Mouse (Mus musculus) stomach, embryonic 15.5 days (tissue): ENCODE measurements at regions not wholly inside any gene's neighbourhood (a gene's known extent, or its start where the extent isn't known, plus 50 kb on each side); places are given as distances from the start of the nearest gene placed in this dataset.

Experiments
- ATAC-seq: fragments of 200-750 bp; cut with Nextera tagmentation; 2 replicates; pipeline ENCODE4 v1.8.0; 2017; ENCODE audit warnings: low read depth, moderate number of reproducible peaks, moderate TSS enrichment; ENCODE audit not compliant: insufficient read depth, low FRiP score
- H3K27ac ChIP-seq: fragments of 300-500 bp; sonication (generic); 2 replicates; pipeline ENCODE4 v1.5.1; 2015; ENCODE audit warnings: mild to moderate bottlenecking, inconsistent platforms
- H3K27me3 ChIP-seq: fragments of 300-500 bp; sonication (generic); replicated peaks from 2 replicates; pipeline ENCODE4 v1.6.1; 2015; ENCODE audit warnings: inconsistent platforms
- H3K36me3 ChIP-seq: fragments of 300-500 bp; sonication (generic); 2 replicates; pipeline ENCODE4 v1.6.1; 2015; ENCODE audit warnings: inconsistent platforms
- H3K4me1 ChIP-seq: fragments of 300-500 bp; sonication (generic); 2 replicates; pipeline ENCODE4 v1.6.1; 2015; ENCODE audit warnings: inconsistent platforms
- H3K4me2 ChIP-seq: fragments of 300-500 bp; sonication (generic); 2 replicates; pipeline ENCODE4 v1.6.1; 2015; ENCODE audit warnings: mild to moderate bottlenecking, inconsistent platforms
- H3K4me3 ChIP-seq: fragments of 300-500 bp; sonication (generic); replicated peaks from 2 replicates; pipeline ENCODE4 v1.5.1; 2015; ENCODE audit warnings: inconsistent platforms
- H3K9ac ChIP-seq: fragments of 300-500 bp; sonication (generic); 2 replicates; pipeline ENCODE4 v1.6.1; 2015; ENCODE audit warnings: inconsistent platforms
- H3K9me3 ChIP-seq: fragments of 300-500 bp; sonication (generic); 2 replicates; pipeline ENCODE4 v1.6.1; 2016; ENCODE audit warnings: inconsistent platforms
- WGBS: fragments of 180-500 bp; shearing (Covaris S2); methylation state at CpG from one replicate; pipeline ENCODE4 v1.1.7; 2015; 5-methylcytosine and 5-hydroxymethylcytosine counted together

DNA sequence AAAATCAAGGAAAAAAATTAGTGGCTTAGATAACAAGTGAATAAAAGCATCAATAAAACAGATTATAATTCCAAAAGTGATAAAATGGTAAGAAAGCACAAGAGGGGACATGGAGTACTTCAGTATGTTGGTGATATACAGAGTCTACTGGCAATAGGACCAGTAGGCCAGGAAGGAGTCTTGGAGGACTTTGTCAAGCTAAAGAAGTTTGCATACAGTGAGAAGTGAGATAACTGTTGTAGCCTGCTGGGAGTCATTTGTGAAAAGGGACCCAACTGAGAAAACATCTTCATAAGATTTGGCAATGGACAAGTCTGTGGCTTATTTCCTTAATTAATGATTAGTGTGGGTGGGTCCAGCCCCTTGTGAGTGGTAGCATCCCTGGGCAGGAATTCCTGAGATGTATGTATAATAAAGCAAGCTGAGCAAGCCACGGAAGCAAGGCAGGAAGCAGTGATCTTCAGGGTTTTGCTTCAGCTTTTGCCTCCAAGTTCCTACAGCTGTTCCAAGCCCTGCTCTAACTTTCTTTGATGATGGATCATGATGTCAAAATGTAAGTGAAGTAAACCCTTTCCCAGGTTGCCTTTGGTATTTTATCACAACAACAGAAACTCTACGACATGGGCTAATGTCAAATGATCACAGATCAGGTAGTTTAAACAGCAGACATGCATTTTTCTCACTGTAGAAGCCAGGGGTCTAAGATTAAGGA, 314.5 kb upstream of the Trib2 start:
- ATAC-seq, result no peak
- 42% methylated on average over 2 of the region's 2 CpGs for WGBS
- Histone ChIP-seq H3K9ac (no peak overlapping the region), H3K4me3 (no peak overlapping the region), H3K4me2 (no peak overlapping the region), H3K27ac (no peak overlapping the region), H3K9me3 (no peaks in the 10 kb centered on the region), H3K27me3 (no peaks in the 10 kb centered on the region), H3K36me3 (no peaks in the 10 kb centered on the region), H3K4me1 (no peaks in the 10 kb centered on the region)

GRCm38 (mm10) chr12:16130605-16131004, 313.9 kb upstream of the Trib2 start:
- H3K36me3 ChIP-seq, result no peaks in the 10 kb centered on the region
- no peak overlapping the region for H3K9ac ChIP-seq
- no peaks in the 10 kb centered on the region for H3K9me3 ChIP-seq
- no peak overlapping the region for H3K4me3 ChIP-seq
- no peak overlapping the region for H3K27ac ChIP-seq
- no peaks in the 10 kb centered on the region for H3K27me3 ChIP-seq
- H3K4me2 ChIP-seq, result no peak overlapping the region
- 56% methylated on average over 1 of the region's 1 CpGs for WGBS
- no peaks in the 10 kb centered on the region for H3K4me1 ChIP-seq
- ATAC-seq, result no peak

- H3K9me3 ChIP-seq, result no peaks in the 10 kb centered on the region
Observed at GRCm38 (mm10) chr12:16129923-16130322, 313.2 kb upstream of the Trib2 start.

GRCm38 (mm10) chr12:16129243-16129642, 312.5 kb upstream of the Trib2 start:
- Histone ChIP-seq H3K36me3 (no peaks in the 10 kb centered on the region), H3K27ac (no peak overlapping the region), H3K4me3 (no peak overlapping the region), H3K27me3 (no peaks in the 10 kb centered on the region), H3K4me2 (no peak overlapping the region), H3K9me3 (no peaks in the 10 kb centered on the region), H3K9ac (no peak overlapping the region), H3K4me1 (no peaks in the 10 kb centered on the region)
- 76% methylated on average over 3 of the region's 3 CpGs for WGBS
- no peak for ATAC-seq

More at GRCm38 (mm10) chr12:16129923-16130322, 313.2 kb upstream of the Trib2 start:
- no peaks in the 10 kb centered on the region for H3K27me3 ChIP-seq
- no peak overlapping the region for H3K4me3 ChIP-seq
- H3K36me3 ChIP-seq, result no peaks in the 10 kb centered on the region
- H3K4me2 ChIP-seq, result no peak overlapping the region
- no peak overlapping the region for H3K27ac ChIP-seq
- 93% methylated on average over 3 of the region's 3 CpGs for WGBS
- no peak overlapping the region for H3K9ac ChIP-seq
- no peaks in the 10 kb centered on the region for H3K4me1 ChIP-seq
- ATAC-seq, result no peak

DNA sequence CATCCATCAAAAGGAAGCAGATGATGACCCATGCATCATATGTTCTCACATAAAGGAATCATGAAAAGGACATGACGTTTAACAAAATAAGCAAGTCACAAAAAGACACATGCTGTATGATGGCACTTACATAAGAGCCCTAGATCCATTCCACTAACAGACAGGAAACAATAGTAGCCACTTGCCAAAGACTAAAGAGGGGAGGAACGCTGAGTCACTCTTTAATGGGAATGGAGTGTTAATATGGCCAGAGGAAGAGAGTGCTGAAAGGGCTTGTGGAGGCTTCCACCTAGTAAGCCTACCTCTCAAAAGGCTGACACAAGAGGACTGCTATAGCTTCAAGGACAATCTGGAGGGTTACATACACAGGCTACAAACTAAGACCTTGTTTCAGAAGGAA, 308.2 kb upstream of the Trib2 start:
- Histone ChIP-seq H3K4me1 (no peaks in the 10 kb centered on the region), H3K9me3 (no peaks in the 10 kb centered on the region), H3K4me2 (no peak overlapping the region), H3K9ac (no peak overlapping the region), H3K36me3 (no peaks in the 10 kb centered on the region), H3K27ac (no peak overlapping the region), H3K4me3 (no peak overlapping the region), H3K27me3 (no peaks in the 10 kb centered on the region)
- no peak for ATAC-seq
- WGBS, result 67% methylated on average over 2 of the region's 2 CpGs

DNA sequence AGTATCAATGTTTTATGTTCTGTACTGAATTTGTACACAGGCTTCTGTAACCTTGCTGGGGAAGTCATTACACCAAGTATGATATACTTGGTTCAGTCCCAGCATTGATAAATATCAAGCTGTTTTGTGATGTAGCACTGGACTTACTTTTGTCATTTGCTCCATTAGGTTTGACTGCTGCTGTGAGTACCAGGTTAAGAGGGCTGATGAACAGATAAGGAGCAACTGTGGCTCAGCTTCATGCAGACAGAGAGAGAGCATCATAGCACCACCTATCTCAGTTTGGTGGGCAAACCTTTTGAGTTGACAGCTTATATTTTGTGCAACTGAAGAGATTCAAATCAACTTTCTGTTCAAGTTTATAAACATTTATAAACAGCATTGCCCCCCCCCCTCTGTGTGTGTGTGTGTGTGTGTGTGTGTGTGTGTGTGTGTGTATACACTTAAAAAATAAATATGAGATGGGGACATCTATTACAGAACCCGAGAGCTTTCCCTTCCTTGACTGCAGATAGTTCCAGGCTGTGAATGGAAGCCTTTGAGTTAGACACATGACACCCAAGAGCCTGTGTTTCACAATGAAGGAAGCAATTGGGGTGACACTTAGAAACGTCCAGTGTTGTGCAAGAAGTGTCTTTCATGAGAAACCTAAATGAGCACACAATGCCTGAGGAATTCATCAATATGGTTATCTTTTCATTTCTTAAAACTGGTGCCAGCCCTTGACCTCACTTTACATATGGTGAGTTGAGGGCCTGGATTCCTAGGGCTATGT, 305.8 kb upstream of the Trib2 start:
- Histone ChIP-seq H3K4me1 (no peaks in the 10 kb centered on the region), H3K27ac (no peak overlapping the region)
- WGBS, result 49% methylated on average over 2 of the region's 2 CpGs

DNA sequence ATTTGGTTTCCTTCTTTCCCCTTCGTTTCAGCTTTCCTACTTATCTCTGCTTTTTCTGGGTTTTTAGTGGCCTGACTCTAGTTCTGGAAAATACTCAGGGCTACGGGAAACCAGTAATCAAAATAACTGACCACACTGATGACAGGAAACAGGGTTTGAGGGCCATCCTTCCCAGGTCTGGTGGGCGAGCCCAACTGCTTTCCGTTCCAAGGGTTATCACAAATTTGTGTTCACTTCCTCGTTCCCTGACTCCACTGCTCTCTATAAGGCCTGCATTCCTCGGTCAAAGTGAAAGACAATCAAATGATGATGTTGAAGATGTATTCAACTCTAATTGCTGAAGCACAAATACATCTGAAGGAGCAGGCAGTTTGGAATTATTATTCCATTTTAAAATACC, 305.1 kb upstream of the Trib2 start:
- WGBS, result 60% methylated on average over 6 of the region's 6 CpGs

More for the DNA sequence above, 305.8 kb upstream of the Trib2 start:
- no peaks in the 10 kb centered on the region for H3K27me3 ChIP-seq
- no peaks in the 10 kb centered on the region for H3K9me3 ChIP-seq
- no peak overlapping the region for H3K4me3 ChIP-seq
- H3K4me2 ChIP-seq, result no peak overlapping the region
- no peaks in the 10 kb centered on the region for H3K36me3 ChIP-seq
- no peak overlapping the region for H3K9ac ChIP-seq
- ATAC-seq, result no peak

GRCm38 (mm10) chr12:16118710-16119109, 302.0 kb upstream of the Trib2 start:
- H3K9me3 ChIP-seq, result no peaks in the 10 kb centered on the region
- no peak overlapping the region for H3K27ac ChIP-seq
- no peaks in the 10 kb centered on the region for H3K27me3 ChIP-seq
- no peaks in the 10 kb centered on the region for H3K36me3 ChIP-seq
- no peak overlapping the region for H3K9ac ChIP-seq
- H3K4me2 ChIP-seq, result no peak overlapping the region
- ATAC-seq, result no peak
- H3K4me1 ChIP-seq, result no peaks in the 10 kb centered on the region
- H3K4me3 ChIP-seq, result no peak overlapping the region

More for the DNA sequence above, 305.1 kb upstream of the Trib2 start:
- Histone ChIP-seq H3K27ac (no peak overlapping the region), H3K4me2 (no peak overlapping the region), H3K4me1 (no peaks in the 10 kb centered on the region), H3K36me3 (no peaks in the 10 kb centered on the region), H3K9ac (no peak overlapping the region), H3K4me3 (no peak overlapping the region), H3K27me3 (no peaks in the 10 kb centered on the region), H3K9me3 (no peaks in the 10 kb centered on the region)
- ATAC-seq, result no peak

DNA sequence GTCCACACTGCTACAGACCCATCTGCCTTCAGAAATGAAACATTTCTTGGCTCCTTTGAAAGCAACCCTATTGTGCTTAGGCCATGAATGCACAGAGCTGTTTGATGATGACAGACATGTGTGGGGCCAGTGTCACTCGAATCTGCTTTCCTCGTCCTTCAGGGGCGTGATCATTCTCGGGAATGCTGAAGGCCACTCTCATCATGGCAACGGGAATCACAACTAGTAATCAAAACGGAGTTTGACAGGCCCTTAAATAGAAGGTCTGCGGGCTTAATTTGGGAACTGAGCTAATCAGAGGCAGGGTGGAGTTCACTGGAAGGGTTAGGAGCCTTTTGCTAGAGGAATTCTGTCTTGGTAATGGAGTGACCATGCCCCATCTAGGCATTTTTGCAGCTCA, 290.2 kb upstream of the Trib2 start:
- WGBS, result 69% methylated on average over 7 of the region's 7 CpGs
- ATAC-seq, result no peak
- H3K36me3 ChIP-seq, result no peaks in the 10 kb centered on the region

GRCm38 (mm10) chr12:16098840-16099239, 282.1 kb upstream of the Trib2 start:
- no peak overlapping the region for H3K4me3 ChIP-seq
- no peak overlapping the region for H3K9ac ChIP-seq
- H3K4me2 ChIP-seq, result no peak overlapping the region
- no peak overlapping the region for H3K27ac ChIP-seq
- H3K9me3 ChIP-seq, result no peaks in the 10 kb centered on the region
- H3K27me3 ChIP-seq, result no peaks in the 10 kb centered on the region
- no peak for ATAC-seq
- 83% methylated on average over 7 of the region's 7 CpGs for WGBS
- H3K36me3 ChIP-seq, result no peaks in the 10 kb centered on the region
- no peaks in the 10 kb centered on the region for H3K4me1 ChIP-seq

More for the DNA sequence above, 290.2 kb upstream of the Trib2 start:
- no peak overlapping the region for H3K4me3 ChIP-seq
- no peaks in the 10 kb centered on the region for H3K27me3 ChIP-seq
- no peaks in the 10 kb centered on the region for H3K9me3 ChIP-seq
- no peak overlapping the region for H3K9ac ChIP-seq
- H3K4me2 ChIP-seq, result no peak overlapping the region
- no peak overlapping the region for H3K27ac ChIP-seq
- H3K4me1 ChIP-seq, result no peaks in the 10 kb centered on the region

GRCm38 (mm10) chr12:16092643-16093042, 275.9 kb upstream of the Trib2 start:
- no peaks in the 10 kb centered on the region for H3K36me3 ChIP-seq
- H3K27ac ChIP-seq, result no peak overlapping the region
- no peaks in the 10 kb centered on the region for H3K9me3 ChIP-seq
- no peak overlapping the region for H3K4me3 ChIP-seq
- H3K4me2 ChIP-seq, result no peak overlapping the region
- H3K9ac ChIP-seq, result no peak overlapping the region
- H3K4me1 ChIP-seq, result no peaks in the 10 kb centered on the region
- no peak for ATAC-seq
- WGBS, result 26% methylated on average over 3 of the region's 3 CpGs
- H3K27me3 ChIP-seq, result no peaks in the 10 kb centered on the region

DNA sequence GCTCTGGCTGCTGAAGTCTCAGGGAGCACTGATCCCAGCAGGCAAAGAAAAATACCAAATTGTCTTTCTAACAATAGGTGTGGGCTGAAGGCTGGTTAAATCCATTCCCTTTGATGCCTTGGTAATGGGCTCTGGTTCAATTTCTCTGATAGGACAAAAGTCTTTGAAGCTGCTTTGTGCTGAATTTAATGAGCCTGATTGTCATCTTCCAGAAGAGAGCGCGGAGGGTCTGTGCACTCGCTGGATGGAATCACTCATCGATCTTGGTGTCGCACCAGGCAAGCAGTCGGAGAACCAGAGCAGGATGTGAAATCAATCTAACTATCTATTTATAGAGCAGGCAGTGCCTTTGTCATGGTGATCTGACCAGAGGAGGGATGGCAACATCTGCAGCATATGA, 274.6 kb upstream of the Trib2 start:
- H3K4me3 ChIP-seq, result no peak overlapping the region
- H3K27ac ChIP-seq, result no peak overlapping the region
- H3K27me3 ChIP-seq, result no peaks in the 10 kb centered on the region
- H3K36me3 ChIP-seq, result no peaks in the 10 kb centered on the region
- no peaks in the 10 kb centered on the region for H3K4me1 ChIP-seq
- no peak overlapping the region for H3K9ac ChIP-seq
- 36% methylated on average over 6 of the region's 6 CpGs for WGBS
- no peak overlapping the region for H3K4me2 ChIP-seq
- ATAC-seq, result no peak
- no peaks in the 10 kb centered on the region for H3K9me3 ChIP-seq
